Mouse (Mus musculus) liver, postnatal 0 days (tissue): ENCODE data around the gene Sgpp2.

Experiments used
- CTCF ChIP-seq: sonication (generic); IDR thresholded peaks from 2 replicates; pipeline ENCODE4 v1.5.1; 2016; ENCODE audit warnings: antibody characterized with exemption, low read depth
- EP300 ChIP-seq: IDR thresholded peaks from 2 replicates; pipeline ENCODE4 v1.6.1; 2016; ENCODE audit warnings: antibody characterized with exemption, low read depth, mild to moderate bottlenecking

DNA sequence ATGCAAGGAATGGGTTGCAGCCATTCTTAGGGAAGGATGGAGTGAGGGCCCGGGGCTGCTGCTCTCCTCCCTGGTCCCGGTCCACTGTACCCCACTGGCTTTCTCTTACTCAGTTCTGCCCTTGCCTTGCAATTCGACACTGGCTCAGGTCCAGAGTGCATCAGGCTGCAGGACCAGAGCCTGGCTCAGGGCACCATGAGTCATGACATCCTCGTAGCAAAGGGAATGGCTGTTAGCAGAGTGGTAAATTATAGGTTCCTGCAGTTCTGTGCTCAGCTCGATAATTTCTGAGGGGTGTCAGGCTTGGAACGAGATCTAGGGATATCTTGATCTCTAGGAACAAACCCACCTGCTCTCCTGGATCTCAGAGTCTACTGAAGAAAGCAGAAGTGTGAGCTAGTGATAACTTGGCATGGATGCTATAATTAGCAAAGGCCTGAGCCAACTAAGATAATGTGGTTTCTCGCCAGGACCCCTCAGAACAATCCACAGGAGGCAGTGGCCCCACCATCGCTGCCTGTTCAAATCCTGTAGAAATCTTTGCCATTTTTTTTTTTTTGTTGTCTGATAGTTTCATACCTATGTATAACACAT, 86.3 kb downstream of the Sgpp2 start:
- TF ChIP-seq CTCF (no peak), EP300 (no peak)
